Mouse (Mus musculus): Measurements from ENCODE around the gene Mroh2a.

DNA sequence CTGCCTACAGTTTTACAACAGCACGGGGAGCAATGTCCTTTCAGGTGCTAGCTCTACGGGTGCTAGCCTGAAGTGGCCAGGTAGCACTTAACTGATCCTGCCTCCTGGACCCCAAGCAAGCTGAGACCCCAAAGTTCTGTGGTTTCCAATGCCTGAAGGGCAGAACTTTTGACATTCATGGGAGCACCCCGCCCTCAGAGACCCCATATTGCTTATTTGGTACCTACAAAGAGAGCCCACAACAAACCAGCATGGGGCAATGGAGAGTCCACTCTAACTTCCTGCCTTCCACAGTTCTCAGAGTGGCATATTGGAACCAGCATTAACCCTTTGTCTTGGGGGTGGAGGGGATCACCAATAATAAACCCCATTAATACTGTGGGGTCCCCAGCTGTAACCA lies 46.5 kb downstream of the Mroh2a start:
- TF ChIP-seq CTCF (IDR thresholded peaks at IDR 0.05; ENCODE audit: low read depth, low read length) = no peak
- no peak for TF ChIP-seq POLR2A (IDR thresholded peaks at IDR 0.05; ENCODE audit: extremely low read depth, insufficient read depth, low read length)

All from liver, adult 2 months (tissue).